Mouse (Mus musculus): ENCODE results near the gene Rgs6. TPM values are rescaled to one million over a fixed set of nuclear protein-coding genes. Genes with fewer than 3 reads are reported as not detected.

Gene Rgs6
- total RNA-seq, 2 experiments from 2014 or later: 0.51 to 1.3 TPM

DNA sequence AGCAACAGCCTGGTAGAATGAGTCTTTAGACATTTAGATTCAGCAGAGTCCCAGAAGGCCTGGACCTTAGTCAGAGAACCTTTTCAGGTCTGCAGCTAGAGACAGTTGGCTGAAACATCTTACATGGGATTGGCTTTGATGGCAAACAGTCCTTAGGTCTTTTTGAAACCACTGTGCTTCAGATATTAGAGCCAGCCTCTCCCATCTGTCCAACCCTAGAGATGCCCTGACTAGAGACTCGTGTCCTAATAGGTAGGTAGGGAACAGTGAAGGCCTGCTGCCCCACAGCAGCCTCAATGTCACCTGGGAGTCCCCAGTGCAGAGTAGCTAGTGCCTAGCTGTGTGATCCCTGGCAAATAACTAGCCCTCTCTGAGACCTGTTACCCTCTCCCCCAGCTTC lies 555.5 kb downstream of the Rgs6 start:
- peak; percentile 37 for ATAC-seq (replicated peaks; ENCODE audit: low FRiP score, poor library complexity, severe bottlenecking)

DNA sequence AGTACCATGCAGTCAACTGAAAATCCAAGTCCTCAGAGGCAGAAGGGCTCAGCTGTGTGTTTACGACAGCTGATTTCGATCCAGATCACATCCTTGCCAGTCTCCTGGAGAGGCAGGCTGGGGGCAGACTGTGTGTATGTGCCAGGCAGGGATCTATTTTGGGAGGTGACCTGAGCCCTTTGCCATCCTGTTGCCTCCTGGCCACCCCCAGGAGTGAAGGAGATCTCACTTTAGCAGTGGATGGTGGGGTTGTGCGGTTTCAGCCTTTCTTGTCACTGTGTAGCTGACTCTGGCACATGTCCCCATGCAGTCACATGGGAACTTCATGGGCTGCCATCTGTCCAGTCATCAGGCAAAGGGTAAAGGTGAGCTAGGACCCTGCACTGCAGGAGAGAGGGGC lies 557.0 kb downstream of the Rgs6 start:
- no peak for ATAC-seq (replicated peaks; ENCODE audit: low FRiP score, poor library complexity, severe bottlenecking)

DNA sequence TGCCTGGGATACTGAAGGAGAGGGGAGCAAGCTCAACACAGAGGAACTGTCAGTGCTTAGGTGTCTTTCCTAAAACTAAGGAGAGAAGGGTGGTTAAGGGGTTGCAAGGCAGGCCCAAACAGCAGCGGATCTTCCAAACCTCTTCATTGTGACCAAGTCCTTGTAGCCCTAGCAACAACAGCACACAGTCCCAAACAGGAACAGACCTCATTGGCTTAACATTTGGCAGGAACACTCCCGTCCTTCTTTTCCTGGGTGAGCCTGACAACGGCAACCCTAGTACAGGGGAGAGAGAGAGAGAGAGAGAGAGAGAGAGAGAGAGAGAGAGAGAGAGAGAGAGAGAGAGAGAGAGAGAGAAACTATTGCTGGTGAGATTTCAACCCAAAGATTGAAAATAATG lies 557.8 kb downstream of the Rgs6 start:
- no peak for ATAC-seq (replicated peaks; ENCODE audit: low FRiP score, poor library complexity, severe bottlenecking)

DNA sequence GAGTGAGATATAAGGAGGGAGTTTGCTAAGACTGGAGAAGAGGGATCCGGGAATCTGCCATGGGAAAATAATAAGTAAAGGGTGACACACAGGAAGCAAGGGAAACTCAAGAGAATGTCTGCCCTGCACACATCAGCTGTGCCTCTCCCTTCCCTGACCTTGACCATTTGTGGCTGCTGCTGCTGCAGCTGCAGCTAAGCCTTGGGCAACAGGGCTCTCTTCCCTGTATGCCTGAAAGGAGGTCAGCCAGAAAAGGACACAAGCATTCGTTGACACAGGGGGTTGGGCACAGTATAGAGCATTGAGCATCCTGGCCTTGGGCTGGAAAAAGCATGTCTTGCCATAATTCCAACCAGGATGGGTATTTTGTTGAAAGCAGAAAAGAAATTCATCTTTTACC lies 558.8 kb downstream of the Rgs6 start:
- ATAC-seq (replicated peaks; ENCODE audit: low FRiP score, poor library complexity, severe bottlenecking): no peak

DNA sequence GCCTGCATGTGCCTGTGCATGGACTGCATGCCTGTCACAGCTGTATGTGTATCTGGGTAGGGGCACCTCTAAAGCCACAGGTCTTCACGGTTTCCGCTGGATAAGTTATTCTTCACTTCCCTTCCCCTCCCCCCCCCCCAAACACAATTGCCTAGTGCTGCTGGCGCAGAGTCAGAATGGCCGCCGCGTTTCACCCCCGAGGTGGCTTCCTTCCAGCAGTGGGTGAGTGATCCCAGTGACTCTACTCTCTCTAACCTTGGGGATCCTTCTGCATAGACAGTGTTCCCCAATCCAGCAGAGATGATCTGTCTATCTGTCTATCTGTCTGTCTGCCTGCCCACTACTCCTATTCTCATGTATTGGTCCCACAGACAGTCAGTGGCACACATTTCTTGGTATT lies 561.9 kb downstream of the Rgs6 start:
- no peak for ATAC-seq (replicated peaks; ENCODE audit: low FRiP score, poor library complexity, severe bottlenecking)

DNA sequence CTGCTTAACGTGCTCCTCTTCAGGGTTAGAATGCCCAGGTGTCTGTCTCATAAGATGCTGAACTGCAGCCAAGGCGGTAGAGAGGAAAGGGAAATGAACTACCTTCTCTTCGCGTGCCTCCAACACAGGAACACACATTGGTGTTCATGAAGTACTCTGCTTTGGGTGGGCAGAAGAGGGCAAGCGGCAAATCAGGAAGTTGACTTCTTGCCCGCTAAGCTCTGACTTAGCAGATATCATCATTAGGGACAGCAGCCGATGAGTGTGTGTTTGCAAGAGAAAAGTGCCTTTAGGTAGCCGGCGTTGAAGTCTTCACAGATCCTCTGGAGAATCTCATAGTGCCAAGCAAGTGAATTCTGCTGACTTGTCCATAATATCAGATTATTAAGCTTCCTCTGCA lies 562.7 kb downstream of the Rgs6 start:
- ATAC-seq (replicated peaks; ENCODE audit: low FRiP score, poor library complexity, severe bottlenecking): no peak

DNA sequence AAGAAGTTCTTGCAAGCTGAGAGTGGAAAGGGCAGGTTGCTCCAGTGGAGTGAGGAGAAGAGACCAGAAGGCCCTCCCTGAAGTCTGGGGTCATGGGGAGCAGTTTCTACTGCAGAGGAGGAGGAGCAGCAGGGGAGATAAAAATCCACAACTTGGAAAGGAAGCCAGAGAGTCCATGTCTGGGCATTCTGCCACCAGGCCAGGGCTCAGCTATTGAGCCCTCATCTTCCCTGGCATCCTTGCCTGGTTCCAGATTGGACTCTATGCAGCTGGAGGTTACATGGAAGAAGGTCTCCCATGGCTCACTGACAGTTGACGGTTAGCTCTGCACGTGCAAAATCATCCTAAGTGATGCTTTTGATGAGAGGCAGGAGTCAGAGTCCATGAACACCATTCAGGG lies 563.4 kb downstream of the Rgs6 start:
- no peak for ATAC-seq (replicated peaks; ENCODE audit: low FRiP score, poor library complexity, severe bottlenecking)

DNA sequence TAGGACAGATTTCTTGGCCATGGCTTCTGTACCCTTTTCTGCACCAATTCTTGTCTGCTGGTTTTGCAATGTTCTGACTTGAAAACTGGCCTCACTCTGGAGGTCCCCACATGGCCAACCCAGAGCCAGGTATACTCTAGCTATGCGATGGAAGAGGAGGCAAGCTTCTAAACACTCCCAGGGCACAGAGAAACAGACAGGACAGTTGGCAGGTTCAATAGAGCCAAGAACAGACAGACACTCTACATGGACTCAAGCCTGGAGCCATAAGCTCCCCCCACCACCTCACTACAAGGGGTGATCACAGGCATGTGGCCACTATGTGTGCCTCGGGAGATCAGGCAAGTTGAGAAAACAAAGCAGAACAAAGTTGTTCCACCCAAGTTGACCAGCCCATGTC lies 572.1 kb downstream of the Rgs6 start:
- no peak for ATAC-seq (replicated peaks; ENCODE audit: low FRiP score, poor library complexity, severe bottlenecking)

DNA sequence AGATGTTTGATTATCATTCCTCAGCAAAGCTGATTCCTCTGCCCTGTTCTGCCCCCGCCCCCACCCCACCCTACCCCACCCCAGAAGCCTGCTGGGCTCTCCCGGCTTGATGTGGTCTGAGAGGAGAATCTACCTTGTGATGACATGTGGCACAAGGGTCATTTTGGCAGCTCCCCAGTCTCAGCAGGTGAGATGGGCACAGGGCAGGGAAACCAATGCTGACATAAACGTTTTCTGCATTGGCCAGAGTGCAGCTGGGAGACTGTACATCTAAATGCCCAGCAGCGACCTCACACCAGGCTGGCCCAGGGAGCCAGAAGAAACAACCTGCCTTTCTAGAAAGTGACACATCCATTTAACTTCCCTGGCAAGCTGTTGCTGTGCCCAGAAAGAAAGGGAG lies 572.6 kb downstream of the Rgs6 start:
- ATAC-seq (replicated peaks; ENCODE audit: low FRiP score, poor library complexity, severe bottlenecking): no peak

DNA sequence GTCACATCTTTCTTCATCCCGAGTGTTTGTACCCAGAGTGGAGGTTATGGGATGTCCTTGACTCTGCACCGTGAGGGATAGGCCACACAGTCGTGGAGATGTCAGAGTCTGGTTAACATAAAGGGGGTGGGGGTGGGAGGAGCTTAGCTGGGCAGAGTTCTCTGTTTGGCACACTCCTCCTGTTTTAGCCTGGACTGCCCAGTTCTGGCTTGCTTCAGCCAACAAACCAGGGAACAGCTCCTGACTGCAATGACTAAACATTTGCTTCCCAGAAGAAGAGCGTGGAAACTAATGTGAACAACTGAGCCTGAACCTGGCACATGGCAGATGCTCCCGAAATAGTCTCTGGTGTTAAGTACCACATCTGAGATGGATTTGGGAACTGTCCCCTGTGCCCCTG lies 575.6 kb downstream of the Rgs6 start:
- ATAC-seq (replicated peaks; ENCODE audit: low FRiP score, poor library complexity, severe bottlenecking): no peak

DNA sequence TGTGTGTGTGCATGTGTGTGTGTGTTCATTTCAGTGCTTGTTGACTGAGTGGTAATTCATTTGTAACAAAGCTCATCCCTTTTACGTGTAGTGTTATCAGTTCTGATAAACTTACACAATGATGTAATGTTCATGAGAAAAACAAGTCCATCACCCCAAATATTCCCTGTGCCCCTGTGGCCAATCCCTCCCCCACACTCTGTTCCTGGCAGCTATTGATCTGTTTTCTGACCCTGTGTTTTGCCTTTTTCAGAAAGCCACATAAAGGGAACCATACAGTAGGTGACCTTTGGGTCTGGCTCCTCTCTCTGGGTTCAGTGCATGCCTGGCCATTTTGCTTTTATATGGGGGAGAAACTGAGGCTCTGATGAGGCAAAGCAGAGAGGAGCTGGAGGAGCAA lies 577.0 kb downstream of the Rgs6 start:
- ATAC-seq (replicated peaks; ENCODE audit: low FRiP score, poor library complexity, severe bottlenecking): no peak

DNA sequence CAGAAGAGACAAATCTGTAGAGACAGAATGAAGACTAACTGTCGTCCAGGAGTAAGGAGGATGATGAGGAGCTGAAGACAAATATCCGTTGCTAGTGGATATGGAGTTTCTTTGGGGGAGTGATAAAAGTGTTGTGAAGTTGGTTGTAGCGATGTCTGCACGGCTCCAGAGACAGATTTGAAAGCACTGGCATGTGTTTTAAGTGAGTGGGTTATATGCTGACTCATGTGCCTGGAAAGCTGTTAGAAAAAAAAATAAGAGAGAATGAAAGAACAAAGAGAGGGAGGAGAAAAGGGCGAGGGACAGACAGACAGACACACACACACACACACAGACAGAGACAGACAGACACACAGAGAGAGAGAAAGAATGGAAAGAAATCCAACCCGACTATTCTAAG lies 580.2 kb downstream of the Rgs6 start:
- no peak for ATAC-seq (replicated peaks; ENCODE audit: low FRiP score, poor library complexity, severe bottlenecking)

DNA sequence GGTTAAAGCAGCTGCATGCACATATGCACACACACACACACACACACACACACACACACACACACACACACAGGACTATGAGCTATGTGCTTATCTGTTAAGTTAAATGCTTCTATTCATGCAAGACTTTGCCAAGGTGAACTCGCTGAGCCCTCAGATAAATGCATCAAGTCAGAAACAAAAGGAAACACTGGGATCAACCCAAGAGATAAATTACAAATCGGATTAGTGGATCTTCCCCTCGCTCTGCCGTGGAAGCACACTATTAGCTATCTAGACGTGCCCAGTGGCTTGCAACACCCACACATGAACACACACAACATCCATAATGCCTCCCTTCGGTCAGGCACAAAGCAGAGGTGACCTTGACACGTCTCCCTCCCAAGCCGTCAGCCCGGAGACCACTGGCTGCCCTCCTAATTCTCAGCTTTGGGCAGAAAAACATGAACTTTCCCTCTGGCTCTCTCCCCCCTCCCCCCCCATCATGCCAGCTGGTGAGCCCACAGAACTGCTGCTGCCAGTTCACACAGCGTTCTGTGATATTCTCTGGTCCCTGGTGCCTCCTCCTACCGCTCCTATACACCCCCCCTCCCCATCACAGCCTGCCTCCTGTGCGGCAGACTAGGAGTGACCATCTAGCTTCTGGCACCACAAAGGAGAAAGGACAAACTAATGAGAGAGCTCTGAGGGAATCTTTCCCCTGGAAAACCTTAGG lies 581.6 kb downstream of the Rgs6 start:
- no peak for ATAC-seq (replicated peaks; ENCODE audit: low FRiP score, poor library complexity, severe bottlenecking)

DNA sequence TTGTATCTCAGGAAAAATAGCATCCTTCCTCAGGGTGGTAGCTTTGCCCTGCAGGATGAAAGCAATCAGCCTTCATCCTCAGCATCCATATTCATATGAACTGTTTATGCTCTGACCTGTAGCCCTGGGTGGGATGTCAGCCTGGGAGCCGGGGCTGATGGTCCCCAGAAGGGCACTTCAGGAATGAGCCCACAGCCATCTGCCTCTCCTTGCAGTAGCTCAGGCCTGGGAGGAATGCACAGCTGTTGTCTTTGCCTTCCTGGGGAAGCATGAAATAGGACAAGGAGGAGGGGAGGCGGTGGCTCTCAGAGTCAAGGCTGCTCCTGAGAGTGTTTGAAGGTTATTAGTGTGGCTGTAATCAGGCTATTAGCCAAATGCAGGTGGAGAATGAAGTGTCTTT lies 590.7 kb downstream of the Rgs6 start:
- no peak for ATAC-seq (replicated peaks; ENCODE audit: low FRiP score, poor library complexity, severe bottlenecking)

DNA sequence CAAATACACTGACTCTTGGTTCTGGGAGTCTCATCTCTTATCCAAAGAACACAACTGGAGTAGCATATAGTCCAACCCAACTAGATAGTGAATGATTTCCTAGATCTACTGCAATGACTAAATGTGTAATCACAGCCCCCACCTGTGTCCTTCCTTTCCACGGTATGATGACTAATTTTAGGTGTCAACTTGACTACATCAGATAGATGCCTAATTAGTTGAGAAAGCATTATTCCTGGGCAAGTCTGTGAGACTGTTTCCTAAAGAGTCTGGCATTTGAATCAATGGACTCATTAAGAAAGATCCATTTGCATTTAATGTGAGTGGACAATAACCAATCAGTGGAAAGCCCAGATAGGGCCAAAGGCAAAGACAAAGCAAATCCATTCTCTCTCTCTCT lies 591.8 kb downstream of the Rgs6 start:
- ATAC-seq (replicated peaks; ENCODE audit: low FRiP score, poor library complexity, severe bottlenecking): no peak

DNA sequence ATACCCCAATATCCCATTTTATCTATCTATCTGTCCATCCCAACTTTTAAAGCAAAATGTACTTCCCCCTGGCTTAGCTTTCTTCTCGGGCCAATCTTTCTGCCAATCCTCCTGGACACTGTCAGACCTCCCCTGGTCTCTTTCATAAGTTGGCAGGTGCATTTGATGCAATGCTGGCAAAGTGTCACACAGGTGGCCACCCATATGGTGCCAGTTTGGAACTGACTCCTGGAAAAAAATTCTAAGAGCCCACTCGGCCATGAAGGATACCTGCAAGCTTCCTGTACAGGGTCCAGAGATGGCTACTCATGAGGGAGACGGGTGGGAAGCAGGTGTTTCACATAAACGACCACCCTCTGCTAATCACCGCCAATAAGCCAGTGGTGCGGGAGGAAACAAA lies 592.5 kb downstream of the Rgs6 start:
- no peak for ATAC-seq (replicated peaks; ENCODE audit: low FRiP score, poor library complexity, severe bottlenecking)

DNA sequence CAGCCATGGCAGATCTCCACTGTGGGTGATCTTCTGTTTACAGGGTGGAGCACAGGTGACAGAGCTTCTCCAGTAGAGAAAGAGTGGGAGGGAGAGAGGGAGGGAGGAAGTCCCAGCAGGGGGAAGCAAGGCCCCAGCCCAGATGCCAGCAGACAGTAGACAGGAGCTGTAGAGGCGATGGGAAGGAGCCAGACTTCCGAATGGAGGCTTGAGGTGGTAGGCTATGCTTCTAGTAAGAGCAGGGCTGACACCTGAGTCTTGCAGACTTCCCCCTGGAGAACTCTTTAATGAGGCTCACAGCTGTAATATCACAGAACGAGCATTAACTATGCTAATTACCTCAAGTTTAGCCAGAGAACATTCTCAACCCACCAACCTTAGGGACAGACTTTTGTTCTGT lies 613.6 kb downstream of the Rgs6 start:
- no peak for ATAC-seq (replicated peaks; ENCODE audit: low FRiP score, poor library complexity, severe bottlenecking)

DNA sequence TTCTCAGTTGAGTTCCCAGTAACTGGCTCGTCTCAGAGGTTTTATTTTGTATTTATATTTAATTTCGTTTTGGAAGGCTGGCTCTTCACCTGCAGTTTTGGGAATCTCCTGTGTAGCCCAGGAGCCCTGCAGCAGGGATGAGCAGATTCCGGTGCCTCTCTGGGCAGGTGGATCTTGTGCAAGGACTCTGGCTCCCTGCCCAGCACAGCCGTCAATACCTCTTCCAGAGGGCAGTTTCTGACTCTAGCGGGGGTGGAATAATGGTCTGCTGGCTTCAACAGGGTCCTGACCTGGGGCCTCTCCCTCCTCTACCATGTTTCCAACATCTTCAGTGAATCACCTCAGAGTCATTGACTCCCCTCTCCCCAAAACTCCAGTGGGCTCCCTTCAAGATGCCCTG lies 616.3 kb downstream of the Rgs6 start:
- ATAC-seq (replicated peaks; ENCODE audit: low FRiP score, poor library complexity, severe bottlenecking): no peak

DNA sequence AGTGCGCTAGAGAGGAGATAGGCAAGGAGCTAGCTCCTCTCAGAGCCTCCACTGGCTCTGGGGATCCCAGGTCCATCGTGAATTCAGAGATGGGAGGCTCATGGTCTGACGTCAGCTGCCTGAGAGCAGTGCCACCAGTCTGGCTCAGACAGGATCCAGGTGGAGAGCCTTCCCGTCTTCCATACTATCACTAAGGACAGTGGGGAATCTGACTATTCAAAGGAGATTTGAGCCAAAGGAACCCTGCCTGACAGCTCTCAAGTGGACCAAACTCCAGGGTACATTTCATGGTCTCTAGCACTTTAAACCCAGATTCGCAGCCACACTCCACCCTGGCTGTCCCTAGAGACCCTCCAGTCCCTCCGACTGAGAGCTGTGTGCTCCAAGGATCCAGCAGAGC lies 618.8 kb downstream of the Rgs6 start:
- no peak for ATAC-seq (replicated peaks; ENCODE audit: low FRiP score, poor library complexity, severe bottlenecking)

DNA sequence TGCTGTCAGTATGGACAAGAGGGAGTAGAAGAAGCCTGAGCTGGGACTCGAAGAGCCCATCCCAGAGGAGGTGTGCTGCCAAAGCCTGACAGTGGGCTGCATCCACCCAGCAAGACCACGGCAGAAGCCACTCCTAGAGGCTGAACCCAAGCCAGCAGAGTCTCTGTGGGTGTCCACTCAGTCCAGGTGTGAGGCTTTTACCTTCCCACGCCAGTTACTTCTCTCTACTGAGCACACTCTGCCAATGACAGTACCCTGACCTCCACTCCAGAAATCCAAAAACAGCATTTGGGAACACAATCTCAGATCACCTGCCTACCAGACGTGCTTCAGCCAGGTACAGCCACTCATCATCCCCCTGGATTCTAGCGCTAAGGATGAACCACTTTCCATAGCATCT lies 619.4 kb downstream of the Rgs6 start:
- ATAC-seq (replicated peaks; ENCODE audit: low FRiP score, poor library complexity, severe bottlenecking): no peak

DNA sequence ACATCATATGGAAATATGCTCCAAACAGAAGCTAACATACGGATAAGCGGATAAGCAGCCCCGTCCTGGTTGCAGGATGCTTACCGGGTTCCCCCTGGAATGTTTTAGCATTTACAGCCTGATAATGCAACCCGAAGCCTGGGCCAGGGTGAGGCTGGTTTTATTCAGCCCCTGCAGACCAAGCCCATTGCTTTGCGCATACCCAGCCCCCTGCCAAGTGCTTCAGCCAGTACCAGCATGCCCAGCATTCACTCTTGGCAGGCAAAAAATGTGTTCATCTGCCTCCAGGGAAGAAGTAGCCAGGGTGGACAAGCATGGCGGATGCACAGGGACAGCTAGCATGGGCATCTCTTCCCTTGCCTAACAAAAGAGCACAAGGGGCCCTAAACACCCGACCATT lies 619.9 kb downstream of the Rgs6 start:
- no peak for ATAC-seq (replicated peaks; ENCODE audit: low FRiP score, poor library complexity, severe bottlenecking)

DNA sequence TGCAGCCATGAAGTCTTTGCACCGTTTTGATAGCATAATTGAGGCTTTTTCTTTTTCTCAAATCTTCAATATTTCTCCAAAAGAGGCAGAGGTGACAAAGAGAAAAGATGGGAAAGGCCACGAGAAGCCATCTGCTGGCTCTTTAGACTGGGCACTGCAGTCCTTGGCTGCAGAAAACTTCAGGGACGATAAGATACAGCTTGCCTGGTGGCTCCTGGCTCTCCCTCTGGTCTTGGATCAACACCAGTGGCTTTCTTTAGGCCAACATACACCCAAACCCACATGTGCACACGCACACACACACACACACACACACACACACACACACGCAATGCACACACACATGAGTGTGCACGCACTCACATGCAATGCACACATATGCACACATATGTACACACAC lies 620.7 kb downstream of the Rgs6 start:
- ATAC-seq (replicated peaks; ENCODE audit: low FRiP score, poor library complexity, severe bottlenecking): no peak

DNA sequence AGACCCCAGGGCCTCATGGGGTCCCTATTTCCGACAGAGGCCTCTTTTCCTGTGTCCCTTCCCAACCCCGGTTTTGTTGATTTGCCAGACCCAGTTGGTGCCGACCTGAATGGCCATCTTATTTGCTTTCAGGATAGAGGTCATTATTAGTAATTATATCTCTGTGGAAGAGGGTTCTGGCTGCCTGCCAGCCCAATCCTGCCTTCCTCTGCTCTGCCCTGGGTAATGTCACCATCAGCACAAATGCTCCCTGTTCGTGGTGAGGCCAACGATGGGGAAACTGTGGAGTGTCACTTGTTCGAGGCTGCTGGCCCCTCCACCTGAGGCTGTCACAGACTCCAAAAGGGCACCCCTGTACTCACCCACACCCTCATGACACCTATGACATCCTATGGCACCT lies 621.4 kb downstream of the Rgs6 start:
- no peak for ATAC-seq (replicated peaks; ENCODE audit: low FRiP score, poor library complexity, severe bottlenecking)

All from erythroblast, adult 5-6 weeks (primary cell).